Comparison of ENCODE assay signal across 24 mouse cellular contexts in the genomic region with DNA sequence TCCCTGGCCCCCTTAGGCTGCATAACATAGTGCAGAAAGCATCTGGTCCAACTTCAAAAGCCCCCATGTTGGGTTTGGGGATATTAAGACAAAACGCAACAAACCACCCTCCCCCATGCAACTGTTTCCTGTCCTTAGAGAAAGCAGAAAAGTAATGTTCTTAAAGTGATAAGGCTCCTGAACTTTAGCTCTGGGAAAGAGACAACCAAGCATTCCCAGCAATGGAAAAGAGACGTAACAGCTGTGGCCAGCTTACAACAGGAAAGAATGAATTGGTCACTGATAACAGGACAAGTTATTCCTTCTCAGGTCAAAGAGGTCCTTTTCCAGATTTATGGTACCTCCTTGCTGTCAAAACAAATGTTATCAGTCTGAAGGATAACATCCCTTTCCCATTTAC. TPM values are rescaled to one million over a fixed set of nuclear protein-coding genes. Genes with fewer than 3 reads are reported as not detected.
DNase-seq lines count a peak whose midpoint lies in the region; ATAC-seq lines count a peak whose summit lies in the region.
"Had no signal": no experiment of that assay in that cellular context is flagged by ENCODE, and none has a peak within 500 bp of the region (broad histone marks: within the 10 kb centered on the region; RNA-seq: fewer than 3 reads in every experiment).

No protein-coding gene starts in this region.

- no peaks in the 10 kb centered on the region for H3K9me3 ChIP-seq in heart, embryonic 15.5 days (replicated peaks)
- H3K9me3 ChIP-seq in kidney, embryonic 15.5 days (replicated peaks), result no peaks in the 10 kb centered on the region; the same call in 1 of the 2 replicates
- no peaks in the 10 kb centered on the region for H3K9me3 ChIP-seq in hindbrain, embryonic 10.5 days
- H3K9me3 ChIP-seq: embryonic facial prominence, embryonic 13.5 days; forebrain, embryonic 12.5 days; hindbrain, embryonic 12.5 days had no signal

- H3K27me3 ChIP-seq in heart, embryonic 15.5 days, result no peaks in the 10 kb centered on the region
- no peaks in the 10 kb centered on the region for H3K27me3 ChIP-seq in kidney, embryonic 15.5 days
- no peaks in the 10 kb centered on the region for H3K27me3 ChIP-seq in hindbrain, embryonic 10.5 days (ENCODE audit: insufficient read depth, poor library complexity, severe bottlenecking)
- H3K27me3 ChIP-seq: embryonic facial prominence, embryonic 13.5 days; forebrain, embryonic 12.5 days; hindbrain, embryonic 12.5 days had no signal

- no peaks in the 10 kb centered on the region for H3K36me3 ChIP-seq in heart, embryonic 15.5 days
- no peaks in the 10 kb centered on the region for H3K36me3 ChIP-seq in kidney, embryonic 15.5 days
- H3K36me3 ChIP-seq in hindbrain, embryonic 10.5 days, result no peaks in the 10 kb centered on the region
- H3K36me3 ChIP-seq: embryonic facial prominence, embryonic 13.5 days; forebrain, embryonic 12.5 days; hindbrain, embryonic 12.5 days had no signal

- H3K4me2 ChIP-seq in heart, embryonic 15.5 days, result no peak overlapping the region
- H3K4me2 ChIP-seq in kidney, embryonic 15.5 days, result no peak overlapping the region
- H3K4me2 ChIP-seq: embryonic facial prominence, embryonic 13.5 days; forebrain, embryonic 12.5 days; hindbrain, embryonic 12.5 days had no signal

- ATAC-seq in heart, embryonic 15.5 days (replicated peaks; ENCODE audit: insufficient number of reproducible peaks, insufficient read depth, low FRiP score, low read depth), result 0 out of 2 replicates have a peak, but pooled peaks have one; percentile 31
- ATAC-seq in kidney, embryonic 15.5 days (replicated peaks; ENCODE audit: low FRiP score), result no peak
- no peak for ATAC-seq in frontal cortex, adult (ENCODE audit: low TSS enrichment)
- ATAC-seq: activated CD4-positive, CD25-positive, alpha-beta regulatory T cell, adult 4 months; forebrain, embryonic 16.5 days; hindbrain, embryonic 16.5 days had no signal

- H3K4me1 ChIP-seq in heart, embryonic 15.5 days (replicated peaks), result no peaks in the 10 kb centered on the region
- no peaks in the 10 kb centered on the region for H3K4me1 ChIP-seq in kidney, embryonic 15.5 days
- no peaks in the 10 kb centered on the region for H3K4me1 ChIP-seq in hindbrain, embryonic 10.5 days (replicated peaks)
- H3K4me1 ChIP-seq: embryonic facial prominence, embryonic 13.5 days; forebrain, embryonic 12.5 days; hindbrain, embryonic 12.5 days had no signal

- DNase-seq in heart, postnatal 36 days, result no peak
- peak; percentile 2 to 44 for DNase-seq in kidney, adult 8-10 months
- DNase-seq in kidney, postnatal 25 days, result peak; percentile 20 to 40
- DNase-seq in hindbrain, embryonic 10.5 days (ENCODE audit: low spot score), result no peak
- DNase-seq: adrenal gland, postnatal 14 days; cerebellum, adult 11-12 months; cerebellum, adult 9-11 months; cerebellum, postnatal 36 days; gastrocnemius, postnatal 14 days had no signal

- H3K27ac ChIP-seq in heart, embryonic 15.5 days, result no peak overlapping the region
- no peak overlapping the region for H3K27ac ChIP-seq in kidney, embryonic 15.5 days
- no peak overlapping the region for H3K27ac ChIP-seq in hindbrain, embryonic 10.5 days
- H3K27ac ChIP-seq: embryonic facial prominence, embryonic 13.5 days; forebrain, embryonic 12.5 days; hindbrain, embryonic 12.5 days had no signal

- 38% methylated on average over 2 of the region's 2 CpGs for WGBS in heart, embryonic 15.5 days
- 44% methylated on average over 2 of the region's 2 CpGs for WGBS in kidney, embryonic 15.5 days
- WGBS in hindbrain, embryonic 10.5 days, result 90% methylated on average over 2 of the region's 2 CpGs

- H3K9ac ChIP-seq in heart, embryonic 15.5 days, result no peak overlapping the region
- no peak overlapping the region for H3K9ac ChIP-seq in kidney, embryonic 15.5 days
- H3K9ac ChIP-seq: embryonic facial prominence, embryonic 13.5 days; forebrain, embryonic 12.5 days; hindbrain, embryonic 12.5 days had no signal

- H3K4me3 ChIP-seq in heart, embryonic 15.5 days, result no peak overlapping the region
- H3K4me3 ChIP-seq in kidney, embryonic 15.5 days (replicated peaks), result no peak overlapping the region
- no peak overlapping the region for H3K4me3 ChIP-seq in hindbrain, embryonic 10.5 days
- H3K4me3 ChIP-seq: embryonic facial prominence, embryonic 13.5 days; forebrain, embryonic 12.5 days; hindbrain, embryonic 12.5 days had no signal

- intact Hi-C loops in heart, postnatal 36 days (cut with DNase I), result no loop called here

RNA-seq across cellular contexts. Expression of gene Rpl39l, which starts 26.9 kb away (rescaled TPM):
- 0.37 and 0.47 TPM in 2 replicates for polyA plus RNA-seq in heart, embryonic 15.5 days (2015; fragmentation: Nextera tagmentation; extraction: Ambion mirVana)
- not detected for total RNA-seq in heart, postnatal 36 days (2021)
- polyA plus RNA-seq in kidney, embryonic 15.5 days (2015; fragmentation: Nextera tagmentation; extraction: Ambion mirVana), result 0.31 and 1.6 TPM in 2 replicates
- polyA plus RNA-seq in hindbrain, embryonic 10.5 days (2016; fragmentation: Nextera tagmentation; extraction: Ambion mirVana), result 0.20 and 0.55 TPM in 2 replicates
- total RNA-seq: adrenal gland, adult 18-20 months; adrenal gland, postnatal 14 days; gastrocnemius, adult 18-20 months; heart, postnatal 25 days; MEL had no signal
- polyA plus RNA-seq: forebrain, embryonic 16.5 days; heart, embryonic 14.5 days; hindbrain, embryonic 16.5 days had no signal

RNA-seq across cellular contexts. Expression of gene Atf7ip2, which starts 49.3 kb away (rescaled TPM):
- polyA plus RNA-seq in heart, embryonic 15.5 days (2015; fragmentation: Nextera tagmentation; extraction: Ambion mirVana), result 0.30 and 0.31 TPM in 2 replicates
- not detected for total RNA-seq in heart, postnatal 36 days (2021)
- 1.2 and 1.8 TPM in 2 replicates for polyA plus RNA-seq in kidney, embryonic 15.5 days (2015; fragmentation: Nextera tagmentation; extraction: Ambion mirVana)
- 0.95 and 1.2 TPM in 2 replicates for polyA plus RNA-seq in hindbrain, embryonic 10.5 days (2016; fragmentation: Nextera tagmentation; extraction: Ambion mirVana)
- total RNA-seq: gastrocnemius, adult 18-20 months; gastrocnemius, postnatal 14 days; heart, postnatal 25 days had no signal
- polyA plus RNA-seq: gonadal fat pad, adult 2 months had no signal

Comparison
In these comparisons a context has a peak if more than half of its experiments do, and no peak if none do; other contexts are left out.
1. DNase-seq: peak in kidney, adult 8-10 months (2 of 2) and kidney, postnatal 25 days (2 of 2); none in heart, postnatal 36 days (0 of 2) and hindbrain, embryonic 10.5 days (single experiment).